Mouse (Mus musculus) E14TG2a.4 (cell line): ENCODE measurements around the gene Nktr.

Experiments used
- CTCF ChIP-seq: conservative IDR thresholded peaks from 2 replicates; pipeline ENCODE4 v1.5.1; 2014; ENCODE audit warnings: low read length
- POU5F1 ChIP-seq: IDR thresholded peaks from 2 replicates; pipeline ENCODE4 v1.6.1; 2014; ENCODE audit warnings: low read length, borderline replicate concordance

GRCm38 (mm10) chr9:121791206-121791605 lies 72.2 kb downstream of the Nktr start:
- TF ChIP-seq CTCF (no peak), POU5F1 (no peak)
